Mouse (Mus musculus) thymus, adult 2 months (tissue): ENCODE measurements around the gene Calm3. TPM values are rescaled to one million over a fixed set of nuclear protein-coding genes. Genes with fewer than 3 reads are reported as not detected.

Experiments
- DNase-seq: peaks from one replicate; pipeline ENCODE4 v3.0.0; 2021
- H3K27ac ChIP-seq: fragments of 200-500 bp; 2 replicates; pipeline ENCODE4 v1.5.1; 2012; ENCODE audit warnings: low read length, control low read depth; ENCODE audit not compliant: control insufficient read depth, insufficient read depth
- H3K27me3 ChIP-seq: fragments of 200-500 bp; 2 replicates; pipeline ENCODE4 v1.6.1; 2012; ENCODE audit warnings: mild to moderate bottlenecking, low read length, moderate library complexity, mixed read lengths; ENCODE audit not compliant: control insufficient read depth, insufficient read depth
- H3K36me3 ChIP-seq: fragments of 200-500 bp; 2 replicates; pipeline ENCODE4 v1.6.1; 2012; ENCODE audit warnings: mild to moderate bottlenecking, low read length, moderate library complexity; ENCODE audit not compliant: control insufficient read depth, insufficient read depth
- H3K4me1 ChIP-seq: fragments of 200-500 bp; replicated peaks from 2 replicates; pipeline ENCODE4 v1.6.1; 2012; ENCODE audit warnings: low read length; ENCODE audit not compliant: control insufficient read depth, insufficient read depth
- H3K4me3 ChIP-seq: fragments of 200-500 bp; 2 replicates; pipeline ENCODE4 v1.5.1; 2012; ENCODE audit warnings: mild to moderate bottlenecking, low read length, control low read depth, moderate library complexity; ENCODE audit not compliant: control insufficient read depth, insufficient read depth
- CTCF ChIP-seq: fragments of 200-500 bp; IDR thresholded peaks from 2 replicates; pipeline ENCODE4 v1.5.1; 2012; ENCODE audit warnings: mild to moderate bottlenecking, control low read depth, low read length, moderate library complexity, borderline replicate concordance; ENCODE audit not compliant: control insufficient read depth, poor library complexity, insufficient read depth; ENCODE audit errors: extremely low read depth
- POLR2A ChIP-seq: fragments of 200-500 bp; IDR thresholded peaks from 2 replicates; pipeline ENCODE4 v1.6.1; 2012; ENCODE audit warnings: mild to moderate bottlenecking, low read length, control low read depth, moderate library complexity; ENCODE audit not compliant: control insufficient read depth, poor library complexity, insufficient read depth; ENCODE audit errors: extremely low read depth
- WGBS: fragments of 180-500 bp; shearing (Covaris S2); methylation state at CpG from one replicate; pipeline ENCODE4 v1.1.7; 2018; 5-methylcytosine and 5-hydroxymethylcytosine counted together
- polyA plus RNA-seq: library from polyadenylated mRNA; depleted of rRNA; stranded (reverse); fragments of >200 nt; gene quantifications from 2 replicates; pipeline ENCODE4 v1.2.3, GENCODE M21; 2012; rRNA removed

Calm3 gene
- polyA plus RNA-seq, result 398 and 475 TPM in 2 replicates

GRCm38 (mm10) chr7:16924037-16924834 is at the start of gene Calm3:
Gene Calm3, minus strand, starts transcription at chr7:16924114.
- peak; percentile 54; the same call in 1 of the 2 replicates for TF ChIP-seq CTCF
- TF ChIP-seq POLR2A, result peak; percentile 49
- H3K27ac ChIP-seq, result peak within 1 kb of the TSS; percentile 87
- H3K4me3 ChIP-seq, result peak within 1 kb of the TSS; percentile 79
- H3K36me3 ChIP-seq, result 0 out of 2 replicates have a peak, but pooled peaks cover 3% of the 10 kb centered on the region
- H3K27me3 ChIP-seq, result no peaks in the 10 kb centered on the region
- peak; percentile 99 for DNase-seq
- peaks cover 18% of the 10 kb centered on the region for H3K4me1 ChIP-seq
- 3% methylated on average over 64 of the region's 64 CpGs for WGBS

GRCm38 (mm10) chr7:16971160-16971559 is 47.2 kb upstream of the Calm3 start:
- H3K4me3 ChIP-seq, result no peak overlapping the region
- WGBS, result 50% methylated on average over 3 of the region's 3 CpGs
- TF ChIP-seq CTCF, result no peak
- no peak for TF ChIP-seq POLR2A
- no peaks in the 10 kb centered on the region for H3K4me1 ChIP-seq
- H3K27me3 ChIP-seq, result no peaks in the 10 kb centered on the region
- DNase-seq, result no peak
- H3K27ac ChIP-seq, result no peak overlapping the region
- H3K36me3 ChIP-seq, result no peaks in the 10 kb centered on the region

GRCm38 (mm10) chr7:16968414-16968813 is 44.5 kb upstream of the Calm3 start:
- no peaks in the 10 kb centered on the region for H3K36me3 ChIP-seq
- TF ChIP-seq CTCF (no peak), POLR2A (no peak)

GRCm38 (mm10) chr7:16961678-16962077 is 37.8 kb upstream of the Calm3 start:
- H3K27me3 ChIP-seq, result no peaks in the 10 kb centered on the region
- H3K4me3 ChIP-seq, result no peak overlapping the region
- 82% methylated on average over 5 of the region's 5 CpGs for WGBS
- no peaks in the 10 kb centered on the region for H3K36me3 ChIP-seq
- H3K4me1 ChIP-seq, result no peaks in the 10 kb centered on the region
- no peak for DNase-seq
- H3K27ac ChIP-seq, result no peak overlapping the region
- TF ChIP-seq CTCF (no peak), POLR2A (no peak)

More at GRCm38 (mm10) chr7:16968414-16968813, 44.5 kb upstream of the Calm3 start:
- no peaks in the 10 kb centered on the region for H3K4me1 ChIP-seq
- 94% methylated on average over 6 of the region's 6 CpGs for WGBS
- no peak overlapping the region for H3K27ac ChIP-seq
- no peak for DNase-seq
- no peak overlapping the region for H3K4me3 ChIP-seq
- H3K27me3 ChIP-seq, result no peaks in the 10 kb centered on the region

- H3K27me3 ChIP-seq, result no peaks in the 10 kb centered on the region
- H3K27ac ChIP-seq, result no peak within 1 kb of the TSS
- H3K4me3 ChIP-seq, result no peak within 1 kb of the TSS
- no peaks in the 10 kb centered on the region for H3K36me3 ChIP-seq
- H3K4me1 ChIP-seq, result no peaks in the 10 kb centered on the region
- no peak for DNase-seq
- 70% methylated on average over 17 of the region's 17 CpGs for WGBS
- TF ChIP-seq CTCF, result no peak
- TF ChIP-seq POLR2A, result no peak
Measured at GRCm38 (mm10) chr7:16959539-16960187, 35.7 kb upstream of the Calm3 start, which contains the start of gene Pnmal1. Gene Pnmal1, plus strand, starts transcription at chr7:16959679.

- no peak overlapping the region for H3K27ac ChIP-seq
- no peak overlapping the region for H3K4me3 ChIP-seq
- whole genome bisulfite sequencing, result 89% methylated on average over 15 of the region's 15 CpGs
- H3K4me1 ChIP-seq, result no peaks in the 10 kb centered on the region
- no peak for DNase-seq
- TF ChIP-seq CTCF (no peak), POLR2A (no peak)
- H3K27me3 ChIP-seq, result no peaks in the 10 kb centered on the region
- H3K36me3 ChIP-seq, result no peaks in the 10 kb centered on the region
Measured at GRCm38 (mm10) chr7:16956410-16957265, 32.7 kb upstream of the Calm3 start.
